Comparison of ENCODE assay signal across 11 mouse cellular contexts in the genomic region with DNA sequence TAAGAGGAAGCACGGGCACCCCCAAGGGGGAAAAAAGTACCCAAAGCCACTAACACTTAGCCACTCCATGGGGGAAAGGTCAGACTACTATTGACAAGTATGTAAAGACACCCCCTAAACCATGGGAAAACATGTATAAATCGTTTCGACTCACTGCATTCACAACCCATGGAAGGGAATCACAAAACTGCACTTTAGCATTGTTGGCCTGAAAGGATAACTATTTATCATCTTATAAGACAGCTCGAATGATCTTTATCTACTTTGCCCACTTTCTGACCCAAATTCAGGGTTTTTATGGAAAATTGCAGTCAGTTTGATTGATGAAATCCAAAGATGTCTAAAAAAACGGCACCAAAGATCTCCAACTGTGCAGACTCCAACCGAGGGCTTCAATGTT. TPM values are rescaled to one million over a fixed set of nuclear protein-coding genes. Genes with fewer than 3 reads are reported as not detected.
DNase-seq lines count a peak whose midpoint lies in the region; ATAC-seq and TF ChIP-seq lines count a peak whose summit lies in the region.
"Had no signal": no experiment of that assay in that cellular context is flagged by ENCODE, and none has a peak within 500 bp of the region (broad histone marks: within the 10 kb centered on the region; RNA-seq: fewer than 3 reads in every experiment).

No protein-coding gene starts in this region.

- DNase-seq in embryo, embryonic 10.5 days (ENCODE audit: low spot score), result peak; percentile 56
- DNase-seq in embryo, embryonic 9.5 days (ENCODE audit: extremely low spot score), result no peak
- DNase-seq in hindbrain, embryonic 10.5 days (ENCODE audit: low spot score), result no peak
- no peak for DNase-seq in CH12.LX (ENCODE audit: extremely low read depth)
- DNase-seq in forebrain, postnatal 0 days, result no peak
- no peak for DNase-seq in B cell, adult 2 months
- DNase-seq in cerebellum, postnatal 4 days (ENCODE audit: low spot score in 2 of 2), result no peak
- DNase-seq: cerebellum, postnatal 14 days; thymus, adult 18-20 months had no signal

- H3K79me2 ChIP-seq in CH12.LX (replicated peaks; ENCODE audit: control insufficient read depth, extremely low read depth, insufficient read depth, poor library complexity, severe bottlenecking), result no peaks in the 10 kb centered on the region

- no peak for ATAC-seq in hindbrain, embryonic 12.5 days (ENCODE audit: low FRiP score)
- no peak for ATAC-seq in forebrain, postnatal 0 days
- ATAC-seq: lung, postnatal 0 days had no signal

- TF ChIP-seq POLR2A in CH12.LX (IDR thresholded peaks at IDR 0.05; ENCODE audit: low read depth, low read length), result no peak

- no peak for TF ChIP-seq EP300 in CH12.LX (IDR thresholded peaks at IDR 0.05; ENCODE audit: low read length)

- no peak overlapping the region for H3K27ac ChIP-seq in hindbrain, embryonic 12.5 days
- H3K27ac ChIP-seq in hindbrain, embryonic 10.5 days, result no peak overlapping the region
- no peak overlapping the region for H3K27ac ChIP-seq in CH12.LX (ENCODE audit: insufficient read depth, low read depth)
- no peak overlapping the region for H3K27ac ChIP-seq in forebrain, postnatal 0 days (ENCODE audit: low read depth, low read length)

- TF ChIP-seq RAD21 in CH12.LX (IDR thresholded peaks at IDR 0.05; ENCODE audit: low read depth, low read length), result no peak

- in situ Hi-C loops in CH12.LX (cut with MboI; ENCODE audit: low pct_ligation_motif_present, low pct_unique_long_range_greater_than_20kb, low sequenced_read_pairs), result loop anchor here (25.0 kb wide), 1 partner anchor 510 kb away; no protein-coding TSS in a partner anchor

- H3K4me3 ChIP-seq in hindbrain, embryonic 12.5 days, result no peak overlapping the region
- no peak overlapping the region; the same call in 1 of the 2 replicates for H3K4me3 ChIP-seq in hindbrain, embryonic 10.5 days
- no peak overlapping the region for H3K4me3 ChIP-seq in CH12.LX (replicated peaks in 1 of 3; ENCODE audit: low read depth in 2 of 3, low read length in 2 of 3, poor library complexity in 1 of 3)
- H3K4me3 ChIP-seq in forebrain, postnatal 0 days (ENCODE audit: low read depth, low read length), result 0 out of 2 replicates have a peak overlapping the region, but pooled peaks have one; percentile 19

- peaks cover 97% of the 10 kb centered on the region for H3K27me3 ChIP-seq in hindbrain, embryonic 12.5 days
- peaks cover 100% of the 10 kb centered on the region for H3K27me3 ChIP-seq in hindbrain, embryonic 10.5 days (ENCODE audit: insufficient read depth, poor library complexity, severe bottlenecking)
- no peaks in the 10 kb centered on the region for H3K27me3 ChIP-seq in CH12.LX (replicated peaks)
- peaks cover 81% of the 10 kb centered on the region for H3K27me3 ChIP-seq in forebrain, postnatal 0 days (ENCODE audit: insufficient read depth, low read length)

- H3K36me3 ChIP-seq in hindbrain, embryonic 12.5 days, result no peaks in the 10 kb centered on the region
- H3K36me3 ChIP-seq in hindbrain, embryonic 10.5 days, result no peaks in the 10 kb centered on the region
- H3K36me3 ChIP-seq in CH12.LX (replicated peaks in 1 of 2; ENCODE audit: control insufficient read depth in 1 of 2, insufficient read depth in 1 of 2, low read length in 1 of 2), result no peaks in the 10 kb centered on the region
- H3K36me3 ChIP-seq in forebrain, postnatal 0 days (ENCODE audit: insufficient read depth), result no peaks in the 10 kb centered on the region

- dilution Hi-C loops in CH12.LX (cut with MboI; ENCODE audit: extremely low pct_ligation_motif_present, extremely low pct_unique_long_range_greater_than_20kb, low sequenced_read_pairs), result no loop called here

- H3K4me1 ChIP-seq in hindbrain, embryonic 12.5 days, result peaks cover 12% of the 10 kb centered on the region; the same call in 1 of the 2 replicates
- peaks cover 25% of the 10 kb centered on the region for H3K4me1 ChIP-seq in hindbrain, embryonic 10.5 days (replicated peaks)
- H3K4me1 ChIP-seq in CH12.LX (ENCODE audit: control insufficient read depth in 1 of 2, insufficient read depth in 2 of 2), result no peaks in the 10 kb centered on the region
- no peaks in the 10 kb centered on the region for H3K4me1 ChIP-seq in forebrain, postnatal 0 days (ENCODE audit: insufficient read depth)

- 4% methylated on average over 6 of the region's 6 CpGs for WGBS in hindbrain, embryonic 12.5 days
- WGBS in hindbrain, embryonic 10.5 days, result 3% methylated on average over 6 of the region's 6 CpGs
- 6% methylated on average over 6 of the region's 6 CpGs for WGBS in forebrain, postnatal 0 days

- no peak overlapping the region for H3K9ac ChIP-seq in hindbrain, embryonic 12.5 days
- H3K9ac ChIP-seq in CH12.LX (ENCODE audit: insufficient read depth, low read depth), result no peak overlapping the region
- no peak overlapping the region for H3K9ac ChIP-seq in forebrain, postnatal 0 days

- no peak for TF ChIP-seq CTCF in CH12.LX (conservative IDR thresholded peaks at IDR 0.05 in 1 of 2, IDR thresholded peaks at IDR 0.05 in 1 of 2; ENCODE audit: low read depth in 2 of 2, low read length in 2 of 2)
- TF ChIP-seq CTCF in forebrain, postnatal 0 days (IDR thresholded peaks at IDR 0.05; ENCODE audit: low read depth), result no peak

- peak overlapping the region; percentile 45; the same call in 1 of the 2 replicates for H3K4me2 ChIP-seq in hindbrain, embryonic 12.5 days (replicated peaks)
- H3K4me2 ChIP-seq in CH12.LX (ENCODE audit: insufficient read depth, low read depth, poor library complexity, severe bottlenecking), result peak overlapping the region; percentile 24; the same call in 1 of the 2 replicates
- no peak overlapping the region for H3K4me2 ChIP-seq in forebrain, postnatal 0 days (ENCODE audit: low read depth)

- no peaks in the 10 kb centered on the region; the same call in none of the 2 replicates for H3K9me3 ChIP-seq in hindbrain, embryonic 12.5 days (replicated peaks)
- peaks cover 8% of the 10 kb centered on the region for H3K9me3 ChIP-seq in hindbrain, embryonic 10.5 days
- H3K9me3 ChIP-seq in CH12.LX (replicated peaks; ENCODE audit: low read length), result no peaks in the 10 kb centered on the region
- H3K9me3 ChIP-seq in forebrain, postnatal 0 days (ENCODE audit: low read length), result 0 out of 2 replicates have a peak, but pooled peaks cover 4% of the 10 kb centered on the region

TF ChIP-seq in CH12.LX, 34 proteins besides CTCF, POLR2A, EP300 and RAD21:
- TF ChIP-seq CHD2 (IDR thresholded peaks at IDR 0.05; ENCODE audit: low read length), result no peak
- no peak for TF ChIP-seq USF2 (conservative IDR thresholded peaks at IDR 0.05; ENCODE audit: low read depth, low read length)
- no peak for TF ChIP-seq UBTF (IDR thresholded peaks at IDR 0.05; ENCODE audit: low read depth, low read length)
- TF ChIP-seq HCFC1 (IDR thresholded peaks at IDR 0.05; ENCODE audit: low read depth, low read length), result no peak
- no peak for TF ChIP-seq RCOR1 (conservative IDR thresholded peaks at IDR 0.05; ENCODE audit: low read depth, low read length)
- TF ChIP-seq IRF4 (IDR thresholded peaks at IDR 0.05; ENCODE audit: low read depth, low read length), result no peak
- no peak for TF ChIP-seq MAFK (IDR thresholded peaks at IDR 0.05; ENCODE audit: insufficient replicate concordance, low read length)
- no peak for TF ChIP-seq JUN (IDR thresholded peaks at IDR 0.05; ENCODE audit: insufficient read depth, low read depth, low read length)
- no peak for TF ChIP-seq ETS1 (conservative IDR thresholded peaks at IDR 0.05; ENCODE audit: low read depth, low read length)
- TF ChIP-seq SIN3A (IDR thresholded peaks at IDR 0.05; ENCODE audit: low read length), result no peak
- TF ChIP-seq NRF1 (IDR thresholded peaks at IDR 0.05; ENCODE audit: low read depth, low read length), result no peak
- TF ChIP-seq ZKSCAN1 (IDR thresholded peaks at IDR 0.05; ENCODE audit: borderline replicate concordance, low read depth, low read length), result no peak
- no peak for TF ChIP-seq MXI1 (IDR thresholded peaks at IDR 0.05; ENCODE audit: low read depth, low read length)
- no peak for TF ChIP-seq MEF2A (IDR thresholded peaks at IDR 0.05; ENCODE audit: borderline replicate concordance, low read depth, low read length)
TF ChIP-seq in CH12.LX: peak in this region for 0.

RNA-seq across cellular contexts. Expression of a gene that starts 38.5 kb away (rescaled TPM):
- 93.2 and 106 TPM in 2 replicates for polyA plus RNA-seq in hindbrain, embryonic 12.5 days (2016; fragmentation: Nextera tagmentation; extraction: Ambion mirVana)
- polyA plus RNA-seq in hindbrain, embryonic 10.5 days (2016; fragmentation: Nextera tagmentation; extraction: Ambion mirVana), result 118 and 120 TPM in 2 replicates
- total RNA-seq in CH12.LX (2012; rRNA removed) (70.4 and 95.5 TPM in 2 replicates), CH12.LX (2014; rRNA removed) (147 and 159 TPM in 2 replicates)
- 134 and 137 TPM in 2 replicates for polyA plus RNA-seq in CH12.LX (2012; ENCODE audit: insufficient read length, low read depth)
- 58.7 and 73.1 TPM in 2 replicates for total RNA-seq in forebrain, postnatal 0 days (2014; rRNA removed)
- 45.0 and 52.5 TPM in 2 replicates for polyA plus RNA-seq in forebrain, postnatal 0 days (2015; fragmentation: Nextera tagmentation; extraction: Ambion mirVana)
